Mouse (Mus musculus) limb, embryonic 10.5 days (tissue): ENCODE results near the gene Banf1. TPM values are rescaled to one million over a fixed set of nuclear protein-coding genes. Genes with fewer than 3 reads are reported as not detected.
"Not testable (repeated sequence)": the region's sequence is repeated elsewhere in the genome, so short reads cannot be mapped to it uniquely, and the experiment has no call there.

Experiments used
- DNase-seq: peaks from one replicate; pipeline ENCODE4 v3.0.0-alpha.2; 2017; ENCODE audit warnings: low spot score
- H3K27ac ChIP-seq: fragments of 300-500 bp; sonication (generic); 2 replicates; pipeline ENCODE4 v1.5.1; 2016; ENCODE audit warnings: mild to moderate bottlenecking
- H3K27me3 ChIP-seq: fragments of 300-500 bp; sonication (generic); 2 replicates; pipeline ENCODE4 v1.6.1; 2016; ENCODE audit warnings: low read depth, mild to moderate bottlenecking; ENCODE audit not compliant: poor library complexity, severe bottlenecking
- H3K36me3 ChIP-seq: fragments of 300-500 bp; sonication (generic); 2 replicates; pipeline ENCODE4 v1.6.1; 2016; ENCODE audit warnings: mild to moderate bottlenecking, moderate library complexity
- H3K4me1 ChIP-seq: fragments of 300-500 bp; sonication (generic); 2 replicates; pipeline ENCODE4 v1.6.1; 2016
- H3K4me3 ChIP-seq: fragments of 300-500 bp; sonication (generic); 2 replicates; pipeline ENCODE4 v1.5.1; 2016; ENCODE audit warnings: mild to moderate bottlenecking, moderate library complexity
- H3K9me3 ChIP-seq: fragments of 300-500 bp; sonication (generic); replicated peaks from 2 replicates; pipeline ENCODE4 v1.6.1; 2016; ENCODE audit warnings: mild to moderate bottlenecking
- WGBS: fragments of 180-500 bp; shearing (Covaris S2); methylation state at CpG from one replicate; pipeline ENCODE4 v1.1.7; 2016; 5-methylcytosine and 5-hydroxymethylcytosine counted together
- polyA plus RNA-seq: library from polyadenylated mRNA; unstranded; fragments of >200 nt; fragmentation: Nextera tagmentation; extraction: Ambion mirVana; gene quantifications from 2 replicates; pipeline ENCODE4 v1.2.1, GENCODE M21; 2016

Banf1 gene
- polyA plus RNA-seq, 1 experiment from 2014 or later = 607 TPM

DNA sequence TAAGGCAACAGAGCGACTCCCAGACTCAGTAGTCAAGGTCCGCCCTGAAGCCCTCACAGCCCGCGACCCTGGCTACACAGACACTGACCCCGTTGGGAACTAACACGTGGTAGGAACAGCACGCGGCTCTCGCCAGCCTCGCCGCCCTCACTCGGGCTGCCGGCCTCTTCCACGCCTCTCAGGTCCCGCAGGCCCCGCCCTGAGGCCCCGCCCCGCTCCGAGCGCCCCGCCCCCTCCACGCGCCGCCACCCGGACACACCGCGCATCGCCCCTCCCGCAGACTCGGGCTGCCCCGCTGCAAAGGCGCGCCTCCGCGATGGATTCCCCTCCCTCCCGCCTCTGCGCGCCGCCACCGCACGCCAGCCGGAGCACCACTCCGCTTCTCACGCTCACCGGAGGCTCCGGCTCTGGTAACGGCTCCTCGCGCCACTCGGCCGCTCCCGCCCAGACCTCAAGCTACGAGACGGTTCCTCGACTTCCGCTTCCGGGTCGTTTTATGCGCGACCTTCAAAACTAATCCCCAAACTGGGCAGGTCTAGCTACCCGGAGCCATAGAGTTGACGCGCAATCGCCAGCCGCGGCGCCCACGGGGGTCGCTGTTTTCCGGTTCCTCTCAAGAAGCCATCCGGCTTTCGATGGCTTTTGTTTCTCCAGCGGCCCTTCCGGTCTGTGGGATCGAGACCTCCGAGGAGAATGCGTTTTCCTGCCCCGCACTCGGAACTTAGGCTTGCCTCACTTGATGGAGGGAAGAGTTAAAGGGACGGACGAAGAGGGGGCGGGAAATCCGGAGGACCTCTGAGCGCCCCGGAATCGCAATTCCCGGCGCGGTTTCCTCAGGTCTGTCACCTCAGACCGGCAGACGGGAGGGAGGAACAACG is 554 bp downstream of the Banf1 start, which contains the start of gene Eif1ad:
Gene Eif1ad, plus strand, starts transcription at position 567 of the 878 bp plus-strand sequence.
- H3K36me3 ChIP-seq = peaks cover 62% of the 10 kb centered on the region
- DNase-seq = peak; percentile 99
- peaks cover 20% of the 10 kb centered on the region for H3K4me1 ChIP-seq
- H3K9me3 ChIP-seq = no peaks in the 10 kb centered on the region
- H3K27ac ChIP-seq = peak within 1 kb of the TSS; percentile 98
- H3K4me3 ChIP-seq = peak within 1 kb of the TSS; percentile 94
- WGBS = under 1% methylated on average over 92 of the region's 92 CpGs
- H3K27me3 ChIP-seq = no peaks in the 10 kb centered on the region

GRCm38 (mm10) chr19:5365751-5366150 is 1.2 kb downstream of the Banf1 start:
- peak overlapping the region; percentile 98 for H3K27ac ChIP-seq
- H3K27me3 ChIP-seq = no peaks in the 10 kb centered on the region
- H3K4me3 ChIP-seq = peak overlapping the region; percentile 94
- WGBS = 20% methylated on average over 11 of the region's 11 CpGs
- peaks cover 20% of the 10 kb centered on the region for H3K4me1 ChIP-seq
- no peak for DNase-seq
- peaks cover 56% of the 10 kb centered on the region for H3K36me3 ChIP-seq
- no peaks in the 10 kb centered on the region for H3K9me3 ChIP-seq

- peaks cover 20% of the 10 kb centered on the region for H3K4me1 ChIP-seq
- WGBS = 95% methylated on average over 2 of the region's 2 CpGs
- no peaks in the 10 kb centered on the region for H3K27me3 ChIP-seq
- H3K27ac ChIP-seq = no peak overlapping the region
- no peak overlapping the region for H3K4me3 ChIP-seq
- H3K36me3 ChIP-seq = peaks cover 39% of the 10 kb centered on the region
- H3K9me3 ChIP-seq = no peaks in the 10 kb centered on the region
- no peak for DNase-seq
Observed at GRCm38 (mm10) chr19:5364124-5364523, 2.8 kb downstream of the Banf1 start.

GRCm38 (mm10) chr19:5362186-5362585 is 4.8 kb downstream of the Banf1 start:
- no peak for DNase-seq
- peaks cover 7% of the 10 kb centered on the region for H3K4me1 ChIP-seq
- H3K27ac ChIP-seq = no peak overlapping the region
- H3K27me3 ChIP-seq = no peaks in the 10 kb centered on the region
- H3K9me3 ChIP-seq = no peaks in the 10 kb centered on the region
- WGBS = 84% methylated on average over 2 of the region's 2 CpGs
- H3K36me3 ChIP-seq = peaks cover 26% of the 10 kb centered on the region
- no peak overlapping the region for H3K4me3 ChIP-seq

- H3K4me1 ChIP-seq = no peaks in the 10 kb centered on the region
- H3K4me3 ChIP-seq = no peak overlapping the region
- no CpG with 5 or more reads among the region's 1 CpGs for WGBS
- H3K27ac ChIP-seq = no peak overlapping the region
- no peaks in the 10 kb centered on the region for H3K9me3 ChIP-seq
- H3K27me3 ChIP-seq = no peaks in the 10 kb centered on the region
- no peak for DNase-seq
- no peaks in the 10 kb centered on the region for H3K36me3 ChIP-seq
Observed at GRCm38 (mm10) chr19:5356080-5356479, 10.9 kb downstream of the Banf1 start.

DNA sequence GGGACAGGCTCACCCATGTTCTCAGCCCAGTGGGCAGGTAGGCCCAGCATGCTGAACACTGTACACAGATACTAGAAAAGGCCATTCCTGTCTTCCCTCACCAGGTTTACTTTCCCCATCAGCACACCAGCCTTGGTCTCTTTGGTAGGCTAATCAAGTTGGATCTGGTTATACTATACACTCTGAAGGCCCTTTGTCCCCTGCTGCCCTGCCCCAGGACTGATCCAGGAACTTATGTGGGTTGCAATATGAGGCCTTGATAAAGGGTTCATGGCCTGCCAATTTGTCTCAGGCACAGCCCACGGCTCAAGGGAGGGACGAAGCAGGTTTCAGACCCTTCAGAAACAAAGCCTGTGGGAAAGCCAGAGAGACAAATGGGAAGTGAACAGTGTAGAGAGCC is 13.4 kb downstream of the Banf1 start:
- no peak overlapping the region for H3K4me3 ChIP-seq
- no peaks in the 10 kb centered on the region for H3K36me3 ChIP-seq
- H3K27ac ChIP-seq = no peak overlapping the region
- 94% methylated on average over 2 of the region's 2 CpGs for WGBS
- no peaks in the 10 kb centered on the region for H3K9me3 ChIP-seq
- H3K27me3 ChIP-seq = peaks cover 21% of the 10 kb centered on the region
- peaks cover 8% of the 10 kb centered on the region for H3K4me1 ChIP-seq
- no peak for DNase-seq

- Histone ChIP-seq H3K27me3 (peaks cover 30% of the 10 kb centered on the region), H3K4me3 (peak within 1 kb of the TSS; percentile 50), H3K27ac (peak within 1 kb of the TSS; percentile 38; the same call in 1 of the 2 replicates)
- WGBS = 65% methylated on average over 6 of the region's 6 CpGs
- DNase-seq, H3K4me1 ChIP-seq, H3K36me3 ChIP-seq, H3K9me3 ChIP-seq: not testable (repeated sequence)
Observed at GRCm38 (mm10) chr19:5349502-5349873, 17.5 kb downstream of the Banf1 start, which contains the start of gene Cst6. Cst6 (minus strand) TSS chr19:5349574.

- DNase-seq = peak; percentile 50
- H3K4me1 ChIP-seq = peaks cover 9% of the 10 kb centered on the region
- no peaks in the 10 kb centered on the region for H3K9me3 ChIP-seq
- peaks cover 30% of the 10 kb centered on the region for H3K27me3 ChIP-seq
- peak overlapping the region; percentile 50 for H3K4me3 ChIP-seq
- H3K27ac ChIP-seq = peak overlapping the region; percentile 38; the same call in 1 of the 2 replicates
- 6% methylated on average over 34 of the region's 34 CpGs for WGBS
- H3K36me3 ChIP-seq = no peaks in the 10 kb centered on the region
Observed at GRCm38 (mm10) chr19:5348526-5349501, 18.2 kb downstream of the Banf1 start.

- Histone ChIP-seq H3K27me3 (peaks cover 30% of the 10 kb centered on the region), H3K4me1 (peaks cover 9% of the 10 kb centered on the region), H3K4me3 (no peak overlapping the region), H3K27ac (no peak overlapping the region), H3K36me3 (no peaks in the 10 kb centered on the region), H3K9me3 (no peaks in the 10 kb centered on the region)
- no peak for DNase-seq
- WGBS = 84% methylated on average over 6 of the region's 6 CpGs
Observed at GRCm38 (mm10) chr19:5348064-5348463, 18.9 kb downstream of the Banf1 start.

GRCm38 (mm10) chr19:5345297-5346131 is 21.5 kb downstream of the Banf1 start:
- DNase-seq = no peak

DNA sequence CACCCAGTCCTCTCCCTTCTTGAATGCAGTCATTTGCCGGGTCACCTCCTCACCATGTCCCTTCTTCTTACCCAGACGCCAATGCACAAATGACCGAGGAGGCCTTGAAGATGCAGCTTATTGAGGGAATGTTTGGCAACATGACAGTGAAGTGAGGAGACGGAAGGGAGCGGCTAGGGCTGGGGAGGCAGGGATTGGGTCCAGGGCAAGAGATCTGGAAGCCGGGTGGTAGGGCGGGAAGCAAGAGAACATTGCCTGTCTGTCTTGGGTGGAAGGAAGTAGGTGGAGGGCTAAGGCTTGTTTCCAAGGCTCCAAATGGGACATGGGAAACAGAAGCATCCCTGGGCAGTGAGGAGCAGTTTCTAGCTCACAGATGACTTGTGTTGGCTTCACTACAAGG is 25.6 kb downstream of the Banf1 start:
- Histone ChIP-seq H3K9me3 (no peaks in the 10 kb centered on the region), H3K36me3 (no peaks in the 10 kb centered on the region), H3K27me3 (no peaks in the 10 kb centered on the region), H3K27ac (no peak overlapping the region), H3K4me3 (no peak overlapping the region), H3K4me1 (no peaks in the 10 kb centered on the region)
- 90% methylated on average over 7 of the region's 7 CpGs for WGBS
- DNase-seq = no peak

More at GRCm38 (mm10) chr19:5345297-5346131, 21.5 kb downstream of the Banf1 start:
- no peaks in the 10 kb centered on the region for H3K9me3 ChIP-seq
- H3K4me1 ChIP-seq = peaks cover 9% of the 10 kb centered on the region
- peaks cover 27% of the 10 kb centered on the region for H3K27me3 ChIP-seq
- H3K27ac ChIP-seq = no peak overlapping the region
- WGBS = 86% methylated on average over 6 of the region's 6 CpGs
- H3K4me3 ChIP-seq = no peak overlapping the region
- H3K36me3 ChIP-seq = no peaks in the 10 kb centered on the region

GRCm38 (mm10) chr19:5337975-5338374 is 29.0 kb downstream of the Banf1 start:
- Histone ChIP-seq H3K4me1 (no peaks in the 10 kb centered on the region), H3K9me3 (no peaks in the 10 kb centered on the region), H3K27me3 (no peaks in the 10 kb centered on the region), H3K4me3 (no peak overlapping the region), H3K27ac (no peak overlapping the region), H3K36me3 (no peaks in the 10 kb centered on the region)
- WGBS = 15% methylated on average over 5 of the region's 5 CpGs
- peak; percentile 76 for DNase-seq
